Mouse (Mus musculus) hindbrain, postnatal 0 days (tissue): ENCODE results near the gene Tmx4. TPM values are rescaled to one million over a fixed set of nuclear protein-coding genes. Genes with fewer than 3 reads are reported as not detected.
A peak's percentile ranks its signal among the peaks of the same experiment; 100 is the strongest.
"Not testable (repeated sequence)": the region's sequence is repeated elsewhere in the genome, so short reads cannot be mapped to it uniquely, and the experiment has no call there.

ENCODE experiments used
- ATAC-seq: fragments of 200-750 bp; cut with Nextera tagmentation; 2 replicates; pipeline ENCODE4 v1.8.0; 2017; ENCODE audit warnings: mild to moderate bottlenecking, moderate TSS enrichment, moderate library complexity
- DNase-seq: peaks from one replicate; pipeline ENCODE4 v3.0.0-alpha.2; 2015; ENCODE audit warnings: low spot score
- H3K27ac ChIP-seq: fragments of 300-500 bp; sonication (generic); 2 replicates; pipeline ENCODE4 v1.5.1; 2014; ENCODE audit warnings: mild to moderate bottlenecking
- H3K27me3 ChIP-seq: fragments of 300-500 bp; sonication (generic); 2 replicates; pipeline ENCODE4 v1.6.1; 2014; ENCODE audit warnings: low read length, mixed read lengths; ENCODE audit not compliant: insufficient read depth
- H3K36me3 ChIP-seq: fragments of 300-500 bp; sonication (generic); 2 replicates; pipeline ENCODE4 v1.6.1; 2014; ENCODE audit warnings: low read length, mixed read lengths; ENCODE audit not compliant: insufficient read depth
- H3K4me1 ChIP-seq: fragments of 300-500 bp; sonication (generic); 2 replicates; pipeline ENCODE4 v1.6.1; 2014; ENCODE audit warnings: antibody characterized with exemption, low read length, mixed read lengths; ENCODE audit not compliant: insufficient read depth
- H3K4me2 ChIP-seq: fragments of 300-500 bp; sonication (generic); 2 replicates; pipeline ENCODE4 v1.6.1; 2014; ENCODE audit warnings: low read depth, mild to moderate bottlenecking, low read length, moderate library complexity, mixed read lengths
- H3K4me3 ChIP-seq: fragments of 300-500 bp; sonication (generic); 2 replicates; pipeline ENCODE4 v1.5.1; 2014; ENCODE audit warnings: low read length
- H3K9ac ChIP-seq: fragments of 300-500 bp; sonication (generic); replicated peaks from 2 replicates; pipeline ENCODE4 v1.6.1; 2014; ENCODE audit warnings: mild to moderate bottlenecking, low read length, moderate library complexity, mixed read lengths
- H3K9me3 ChIP-seq: fragments of 300-500 bp; sonication (generic); 2 replicates; pipeline ENCODE4 v1.6.1; 2016; ENCODE audit warnings: low read length, mixed read lengths
- CTCF ChIP-seq: IDR thresholded peaks from 2 replicates; pipeline ENCODE4 v1.5.1; 2016; ENCODE audit warnings: antibody characterized with exemption, control low read depth, low read depth
- WGBS: fragments of 180-500 bp; shearing (Covaris S2); extraction: QIAGEN DNeasy Blood & Tissue Kit; methylation state at CpG from one replicate; pipeline ENCODE4 v1.1.7; 2014; 5-methylcytosine and 5-hydroxymethylcytosine counted together
- polyA plus RNA-seq: library from polyadenylated mRNA; unstranded; fragments of >200 nt; fragmentation: Nextera tagmentation; extraction: Ambion mirVana; gene quantifications from 2 replicates; pipeline ENCODE4 v1.2.1, GENCODE M21; 2015
- total RNA-seq: library from RNA; depleted of rRNA; stranded (reverse); fragments of >200 nt; gene quantifications from 2 replicates; pipeline ENCODE4 v1.2.3, GENCODE M21; 2014

Gene Tmx4
- total and polyA plus RNA-seq, 2 experiments from 2014 or later: 81.3 to 123 TPM

DNA sequence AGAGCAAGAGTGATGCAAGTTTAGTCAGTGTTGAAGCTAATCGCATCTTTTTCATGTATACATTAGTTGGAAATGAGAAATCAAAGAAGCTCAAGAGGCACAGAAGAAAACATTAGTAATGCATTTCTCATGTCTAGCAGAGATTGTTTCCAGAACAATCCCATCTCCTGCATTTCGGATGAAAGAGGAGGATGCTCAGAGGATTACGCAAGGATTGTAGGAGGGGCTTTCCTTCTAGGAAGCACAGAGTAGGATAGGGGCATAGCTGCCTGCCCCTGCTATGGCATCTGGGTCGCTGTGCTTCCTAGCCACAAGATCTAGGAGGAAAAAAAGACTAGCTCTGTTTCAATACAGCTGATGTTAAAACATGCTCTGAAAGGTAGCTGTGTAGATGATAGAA lies 1.2 kb upstream of the Tmx4 start:
- H3K27me3 ChIP-seq: no peaks in the 10 kb centered on the region
- no peak overlapping the region for H3K4me3 ChIP-seq
- no peak for TF ChIP-seq CTCF
- peak overlapping the region; percentile 64; the same call in 1 of the 2 replicates for H3K4me2 ChIP-seq
- H3K27ac ChIP-seq: peak overlapping the region; percentile 100
- no peak for DNase-seq
- 40% methylated on average over 4 of the region's 4 CpGs for WGBS
- no peak for ATAC-seq
- no peaks in the 10 kb centered on the region for H3K36me3 ChIP-seq
- no peaks in the 10 kb centered on the region for H3K9me3 ChIP-seq
- no peak overlapping the region for H3K9ac ChIP-seq
- peaks cover 5% of the 10 kb centered on the region for H3K4me1 ChIP-seq

DNA sequence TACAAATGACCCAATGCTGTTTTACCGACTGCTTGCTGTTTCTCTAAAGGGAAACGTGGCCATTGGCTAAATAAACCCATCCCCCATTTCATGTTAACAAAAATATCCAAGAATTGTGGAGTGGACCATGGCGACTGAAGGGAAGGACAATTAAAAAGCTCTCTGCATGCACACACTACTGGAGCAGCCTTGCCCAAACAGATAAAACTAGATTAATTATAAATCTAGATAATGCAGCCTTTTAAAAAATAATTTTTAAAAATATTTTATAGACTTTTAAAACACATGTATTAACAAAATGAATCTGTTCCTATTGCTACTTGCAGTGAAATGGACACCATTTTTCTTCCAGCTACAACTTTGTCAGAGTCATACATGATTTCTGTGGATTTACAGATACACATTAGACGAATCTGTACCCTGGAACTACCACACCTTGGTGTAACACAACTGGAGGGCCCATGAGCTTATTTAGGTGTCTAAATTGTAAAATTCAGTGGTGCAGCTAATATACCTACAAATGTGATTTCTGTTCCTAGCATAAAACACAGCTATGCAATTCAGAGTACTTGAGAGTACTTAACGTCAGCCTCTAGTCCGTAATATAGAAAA lies 462 bp upstream of the Tmx4 start:
- DNase-seq: no peak
- TF ChIP-seq CTCF: no peak
- no peaks in the 10 kb centered on the region for H3K27me3 ChIP-seq
- peak overlapping the region; percentile 64 for H3K4me2 ChIP-seq
- no peak for ATAC-seq
- H3K9me3 ChIP-seq: no peaks in the 10 kb centered on the region
- H3K4me3 ChIP-seq: peak overlapping the region; percentile 75
- WGBS: 21% methylated on average over 6 of the region's 6 CpGs
- H3K36me3 ChIP-seq: no peaks in the 10 kb centered on the region
- no peak overlapping the region; the same call in 1 of the 2 replicates for H3K9ac ChIP-seq
- H3K27ac ChIP-seq: peak overlapping the region; percentile 100
- peaks cover 10% of the 10 kb centered on the region for H3K4me1 ChIP-seq

- Histone ChIP-seq H3K9me3 (no peaks in the 10 kb centered on the region), H3K4me3 (peak overlapping the region; percentile 75), H3K9ac (peak overlapping the region; percentile 35; the same call in 1 of the 2 replicates), H3K4me1 (peaks cover 10% of the 10 kb centered on the region), H3K27ac (0 out of 2 replicates have a peak overlapping the region, but pooled peaks have one; percentile 100), H3K36me3 (no peaks in the 10 kb centered on the region), H3K27me3 (no peaks in the 10 kb centered on the region), H3K4me2 (peak overlapping the region; percentile 64)
- no peak for TF ChIP-seq CTCF
- ATAC-seq (no peak), DNase-seq (peak; percentile 23)
These were observed 1.6 kb downstream of the Tmx4 start for GRCm38 (mm10) chr2:134642377-134642776.

- H3K4me1 ChIP-seq: peaks cover 10% of the 10 kb centered on the region
- H3K4me2 ChIP-seq: peak overlapping the region; percentile 64
- no peaks in the 10 kb centered on the region for H3K36me3 ChIP-seq
- H3K27ac ChIP-seq: no peak overlapping the region
- no peak for ATAC-seq
- DNase-seq: no peak
- TF ChIP-seq CTCF: no peak
- WGBS: 86% methylated on average over 5 of the region's 5 CpGs
- peak overlapping the region; percentile 75; the same call in 1 of the 2 replicates for H3K4me3 ChIP-seq
- no peaks in the 10 kb centered on the region for H3K27me3 ChIP-seq
- no peaks in the 10 kb centered on the region for H3K9me3 ChIP-seq
- no peak overlapping the region for H3K9ac ChIP-seq
These were observed 2.6 kb downstream of the Tmx4 start for GRCm38 (mm10) chr2:134641372-134641771.

DNA sequence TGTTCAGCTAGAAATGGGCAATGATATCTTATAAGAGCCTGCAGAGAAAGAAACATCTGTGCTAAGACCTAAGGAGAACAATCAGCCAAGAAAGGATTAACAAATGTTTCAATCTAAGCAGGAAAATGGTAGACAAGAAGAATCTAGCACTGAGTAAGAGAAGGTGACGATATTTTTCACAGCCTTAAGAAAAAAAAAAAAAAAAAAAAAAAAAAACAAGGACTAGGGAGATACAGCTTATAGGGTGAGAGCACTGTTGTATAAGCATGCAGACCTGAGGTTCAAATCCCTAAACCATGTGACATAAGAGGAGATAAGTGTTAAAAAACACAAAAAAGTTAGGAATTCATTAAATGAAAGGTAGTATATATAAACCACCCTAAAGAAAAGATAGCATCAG lies 3.5 kb downstream of the Tmx4 start:
- Histone ChIP-seq H3K4me1 (peaks cover 10% of the 10 kb centered on the region), H3K27me3 (no peaks in the 10 kb centered on the region), H3K4me3 (no peak overlapping the region), H3K9ac (no peak overlapping the region), H3K9me3 (no peaks in the 10 kb centered on the region), H3K4me2 (peak overlapping the region; percentile 23), H3K36me3 (no peaks in the 10 kb centered on the region), H3K27ac (no peak overlapping the region)
- ATAC-seq: no peak
- no peak for DNase-seq
- WGBS: 62% methylated on average over 1 of the region's 1 CpGs
- TF ChIP-seq CTCF: no peak

DNA sequence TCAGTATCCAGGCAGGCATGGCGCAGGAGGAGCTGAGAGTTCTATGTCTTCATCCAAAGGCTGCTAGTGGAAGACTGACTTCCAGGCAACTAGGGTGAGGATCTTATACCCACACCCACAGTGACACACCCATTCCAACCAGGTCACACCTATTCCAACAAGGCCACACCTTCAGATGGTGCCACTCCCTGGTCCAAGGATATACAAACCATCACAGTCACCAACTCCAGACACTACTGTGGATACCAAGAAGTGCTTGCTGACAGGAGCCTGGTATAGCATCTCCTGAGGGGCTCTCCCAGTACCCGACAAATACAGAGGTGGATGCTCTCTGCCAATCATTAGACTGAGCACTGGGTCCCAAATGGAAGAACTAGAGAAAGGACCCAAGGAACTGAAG lies 15.4 kb downstream of the Tmx4 start:
- DNase-seq, H3K4me1 ChIP-seq, H3K4me2 ChIP-seq, H3K9me3 ChIP-seq, H3K9ac ChIP-seq, H3K36me3 ChIP-seq, H3K4me3 ChIP-seq, H3K27me3 ChIP-seq, H3K27ac ChIP-seq, ATAC-seq: not testable (repeated sequence)
- WGBS: 93% methylated on average over 1 of the region's 2 CpGs

DNA sequence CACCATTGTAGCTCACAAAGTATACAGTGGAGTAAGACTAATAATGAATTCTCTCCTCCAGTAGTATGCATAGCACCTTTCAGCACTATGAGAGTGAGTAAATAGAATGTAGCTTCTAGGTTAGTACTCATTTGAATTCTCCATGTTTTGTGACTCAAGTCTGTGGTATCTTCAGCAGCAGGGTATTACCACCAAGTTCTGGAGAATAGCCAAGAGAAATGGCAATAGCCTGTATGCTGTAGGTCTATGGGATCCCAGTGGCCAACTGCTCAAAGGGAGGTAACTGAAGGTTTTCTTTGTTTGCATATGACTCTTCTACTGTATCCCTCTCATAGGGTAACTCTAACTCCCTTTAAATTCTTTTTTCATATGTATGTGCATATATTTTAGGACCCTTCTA lies 39.0 kb downstream of the Tmx4 start:
- Histone ChIP-seq H3K27ac (no peak overlapping the region), H3K9ac (no peak overlapping the region), H3K9me3 (0 out of 2 replicates have a peak, but pooled peaks cover 2% of the 10 kb centered on the region), H3K27me3 (no peaks in the 10 kb centered on the region), H3K4me2 (no peak overlapping the region), H3K36me3 (no peaks in the 10 kb centered on the region), H3K4me1 (no peaks in the 10 kb centered on the region), H3K4me3 (no peak overlapping the region)
- no peak for TF ChIP-seq CTCF
- DNase-seq (no peak), ATAC-seq (no peak)
